Mouse (Mus musculus) frontal cortex, postnatal 25 days (tissue): ENCODE measurements at regions not wholly inside any gene's neighbourhood (a gene's known extent, or its start where the extent isn't known, plus 50 kb on each side); places are given as distances from the start of the nearest gene placed in this dataset.
"Not testable (repeated sequence)": the region's sequence is repeated elsewhere in the genome, so short reads cannot be mapped to it uniquely, and the experiment has no call there.

Source experiments
- DNase-seq, 2 experiments: peaks; one replicate each; pipeline ENCODE4 v3.0.0; 2022; ENCODE audit warnings: low spot score in 2 of 2

DNA sequence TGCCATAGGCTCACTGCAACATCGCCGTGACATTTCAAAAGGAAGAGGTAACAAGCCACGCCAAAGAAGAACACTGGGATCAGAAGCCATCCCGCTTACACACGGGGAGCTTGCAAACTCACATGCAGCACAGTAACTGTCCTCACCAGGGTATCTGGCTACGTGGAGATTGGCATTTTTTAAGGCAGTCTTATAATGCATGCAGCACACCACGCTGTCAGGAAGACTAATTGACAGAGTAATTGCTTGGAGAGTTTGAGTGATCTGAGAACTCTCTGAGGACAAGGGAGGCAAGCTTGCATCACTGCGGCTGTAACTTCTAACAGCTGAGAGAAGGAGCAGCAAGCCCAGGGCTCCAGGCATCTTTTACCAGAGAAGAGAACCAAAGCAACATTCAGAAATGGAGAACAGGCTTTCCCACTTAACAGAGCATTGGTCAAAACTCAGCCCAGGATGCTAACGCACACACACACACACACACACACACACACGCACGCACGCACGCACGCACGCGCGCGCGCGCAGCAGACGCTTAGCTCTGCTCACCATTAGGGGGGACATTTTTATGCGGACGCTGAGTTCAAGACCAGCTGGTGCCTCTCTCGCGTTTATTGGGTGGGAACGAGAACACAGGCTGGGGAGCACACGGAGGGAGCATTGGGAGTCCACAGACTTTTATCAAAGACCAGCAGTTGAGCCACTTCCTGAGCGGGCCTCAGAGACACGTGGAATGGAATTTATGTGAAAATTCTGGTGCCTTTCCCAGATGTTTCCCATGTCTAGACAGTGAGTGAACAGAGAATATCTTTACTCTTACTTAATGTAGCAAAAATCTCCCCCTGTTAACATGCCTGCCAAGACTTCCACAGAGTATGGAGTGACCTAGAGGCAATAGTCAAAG is 66.6 kb downstream of the 1700129C05Rik start:
- no peak for DNase-seq

DNA sequence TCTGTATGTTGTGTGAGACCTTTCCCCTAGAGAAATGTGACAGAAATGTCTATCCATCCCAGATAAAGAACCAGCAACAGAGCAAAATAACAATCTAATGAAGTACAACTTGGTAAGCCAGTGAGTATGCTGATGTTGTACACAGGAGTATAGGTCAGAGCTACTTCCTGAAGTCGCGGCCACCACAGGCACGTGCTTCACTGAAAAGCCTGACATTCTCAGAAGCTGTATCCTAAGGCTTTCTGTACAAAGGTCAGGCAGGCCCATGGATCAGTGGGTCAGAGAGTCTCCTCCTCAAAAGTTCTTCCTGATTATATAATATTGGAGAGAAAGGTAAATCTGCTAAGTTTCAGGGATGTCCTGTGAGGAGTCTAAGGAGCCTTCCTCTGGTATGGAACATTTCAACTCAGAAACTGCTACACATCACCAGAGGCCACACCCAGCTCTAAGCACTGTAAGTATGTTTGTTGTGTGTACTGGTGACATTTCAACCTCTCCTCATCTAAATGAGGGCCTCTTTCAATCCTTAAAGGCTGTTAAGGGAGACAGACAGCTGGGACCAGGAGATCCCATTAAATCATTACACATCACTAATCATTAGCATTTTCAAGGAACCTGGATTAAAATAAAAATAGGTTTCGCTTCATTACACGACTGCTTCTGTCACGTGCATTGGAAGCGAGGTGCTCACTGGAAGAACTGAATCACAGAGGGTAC is 70.2 kb downstream of the 1700129C05Rik start:
- no peak for DNase-seq

DNA sequence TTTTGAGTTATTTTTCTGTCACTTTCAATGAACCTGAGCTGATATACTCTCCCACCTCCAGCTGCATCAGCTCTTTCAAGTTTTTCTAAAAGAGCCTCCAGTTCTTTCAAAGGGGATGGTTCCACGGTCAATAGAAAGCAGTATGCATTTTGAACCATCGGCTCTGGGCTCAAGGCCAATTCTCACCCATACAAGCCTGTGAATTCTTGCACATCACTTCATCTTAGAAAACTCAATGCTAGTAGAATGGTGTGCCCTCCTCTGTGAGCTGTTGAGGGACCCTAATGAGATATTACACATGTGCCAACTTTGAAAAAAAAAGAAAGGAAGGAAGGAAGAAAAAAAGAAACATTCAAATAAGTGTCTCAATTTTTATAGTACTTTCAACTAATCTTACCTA is 72.6 kb downstream of the 1700129C05Rik start:
- no peak for DNase-seq

DNA sequence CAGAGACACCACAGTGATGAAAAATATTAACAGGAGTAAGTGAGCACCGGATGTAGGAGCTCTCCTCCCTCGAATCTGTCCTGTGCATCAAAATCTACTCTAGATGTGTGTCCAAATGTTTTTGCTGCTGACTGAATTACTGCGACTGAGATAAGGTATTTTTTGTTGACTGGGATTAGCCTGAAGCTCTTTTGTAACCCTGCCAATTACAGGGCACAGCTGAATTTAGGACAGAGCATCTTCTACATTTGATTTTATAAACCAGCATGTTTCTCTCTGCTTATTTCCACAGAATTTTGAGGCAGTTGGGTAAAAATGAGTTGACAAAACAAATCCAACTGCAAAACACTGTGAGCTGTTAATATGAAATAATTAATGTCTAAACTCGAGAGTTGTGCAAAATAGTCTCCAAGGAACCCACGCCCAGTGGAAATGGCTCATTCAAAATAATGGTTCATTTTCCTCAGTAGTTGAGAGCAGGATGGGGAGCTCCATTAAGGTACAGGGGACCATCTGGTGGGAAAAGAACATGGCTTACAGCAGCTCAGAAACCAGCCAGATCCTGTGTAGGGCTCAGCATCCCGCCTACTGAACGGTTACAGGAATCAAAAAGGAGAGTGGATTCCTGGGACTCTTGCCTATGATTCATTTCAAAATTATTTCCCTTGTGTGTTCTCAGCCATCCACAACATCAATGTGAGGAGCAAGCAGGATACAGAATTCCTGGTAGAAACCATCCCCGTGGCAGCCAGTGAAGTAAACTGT is 76.1 kb downstream of the 1700129C05Rik start:
- DNase-seq = no peak

DNA sequence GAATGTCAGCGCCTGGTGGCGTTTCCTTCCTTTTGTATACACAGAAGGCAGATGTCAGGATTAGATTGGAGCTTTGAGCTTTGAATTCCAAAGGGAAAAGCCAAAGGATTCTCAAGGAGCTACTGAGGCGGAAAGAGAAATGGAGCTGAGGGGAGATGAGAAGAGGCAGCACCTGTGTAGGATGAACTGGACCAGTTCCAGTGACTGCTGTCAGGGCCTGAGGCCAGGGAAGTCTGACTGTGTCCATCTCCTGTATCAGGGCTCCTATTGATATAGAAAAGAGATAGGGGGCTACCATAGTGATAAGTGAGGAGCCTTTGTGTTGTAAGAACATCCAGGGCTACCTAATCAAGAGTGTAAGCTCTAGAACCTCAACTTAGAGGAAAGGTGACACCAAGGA is 79.5 kb downstream of the 1700129C05Rik start:
- no peak for DNase-seq

DNA sequence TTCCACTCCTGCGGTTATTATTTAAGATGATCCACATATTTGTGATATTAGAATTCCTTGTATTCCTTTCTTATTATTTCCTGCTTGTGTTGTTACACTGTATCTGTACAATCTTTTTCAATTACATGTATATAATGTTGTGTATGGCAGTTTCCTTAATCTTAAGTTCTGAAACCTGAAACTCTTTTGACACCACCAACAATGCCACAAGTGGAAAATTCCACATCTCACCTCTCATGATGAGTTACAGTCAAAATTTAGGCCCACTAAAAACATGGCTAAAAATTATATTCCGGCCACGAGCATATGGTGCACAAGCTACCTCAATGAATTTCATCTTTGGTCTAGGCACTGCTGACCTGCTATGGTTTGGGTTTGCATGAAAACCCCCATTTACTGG is 85.9 kb downstream of the 1700129C05Rik start:
- DNase-seq = no peak

DNA sequence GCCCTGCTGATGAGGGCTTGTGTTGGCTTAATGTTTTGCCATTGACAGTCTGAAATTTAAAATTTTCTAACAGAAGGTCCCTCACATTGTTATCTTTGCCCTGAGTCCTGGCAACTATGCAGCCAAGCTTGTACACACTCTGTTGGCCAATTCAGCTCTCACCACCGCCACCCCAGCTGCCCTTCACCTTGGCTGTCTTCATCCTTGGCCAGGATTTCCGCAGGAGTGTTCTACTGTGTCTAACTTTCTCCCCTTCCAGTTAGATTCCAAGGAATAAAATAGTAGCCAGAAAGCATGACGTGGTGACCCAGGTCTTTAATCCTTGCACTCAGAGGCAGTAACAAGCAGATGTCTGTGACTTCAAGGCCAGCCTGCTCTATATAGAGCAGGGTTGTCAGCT is 87.4 kb downstream of the 1700129C05Rik start:
- DNase-seq = no peak

DNA sequence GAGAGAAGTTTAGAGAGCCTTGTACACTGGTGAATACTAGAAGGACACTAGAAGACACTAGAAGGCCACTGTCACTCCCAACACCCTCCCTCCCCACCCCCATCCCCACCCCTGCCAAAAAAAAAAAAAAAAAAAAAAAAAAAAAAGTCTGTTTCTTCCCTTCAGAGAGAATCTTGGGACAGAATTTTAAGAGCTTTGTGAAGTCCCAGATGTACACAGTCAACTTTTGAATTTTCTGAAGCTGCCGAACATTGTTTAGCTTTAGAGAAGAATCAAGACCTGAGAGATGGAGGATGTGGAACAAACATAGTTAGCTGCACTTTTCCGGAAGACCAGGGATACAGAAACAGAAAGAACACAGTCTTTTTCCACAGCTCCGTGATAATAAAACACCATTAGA is 90.3 kb downstream of the 1700129C05Rik start:
- no peak for DNase-seq

DNA sequence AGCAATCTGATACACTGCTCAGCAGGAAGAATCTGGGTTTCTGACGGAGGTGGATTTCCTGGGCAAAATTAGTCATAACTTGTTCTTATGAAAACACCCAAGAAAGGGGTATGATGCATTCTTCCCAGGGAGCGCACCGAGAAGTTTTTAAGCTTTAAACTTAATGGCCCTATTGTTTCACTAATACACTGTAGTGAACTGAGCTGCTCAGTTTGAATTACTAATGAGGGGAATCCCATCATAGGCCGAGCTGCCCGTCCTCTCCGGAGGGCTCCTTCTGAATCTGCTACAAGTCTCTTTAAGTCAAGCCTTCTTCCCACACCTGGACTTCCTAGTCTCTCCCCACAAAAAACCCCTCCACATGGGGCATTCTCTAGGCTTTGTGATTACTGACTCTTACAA is 91.2 kb downstream of the 1700129C05Rik start:
- DNase-seq = no peak

DNA sequence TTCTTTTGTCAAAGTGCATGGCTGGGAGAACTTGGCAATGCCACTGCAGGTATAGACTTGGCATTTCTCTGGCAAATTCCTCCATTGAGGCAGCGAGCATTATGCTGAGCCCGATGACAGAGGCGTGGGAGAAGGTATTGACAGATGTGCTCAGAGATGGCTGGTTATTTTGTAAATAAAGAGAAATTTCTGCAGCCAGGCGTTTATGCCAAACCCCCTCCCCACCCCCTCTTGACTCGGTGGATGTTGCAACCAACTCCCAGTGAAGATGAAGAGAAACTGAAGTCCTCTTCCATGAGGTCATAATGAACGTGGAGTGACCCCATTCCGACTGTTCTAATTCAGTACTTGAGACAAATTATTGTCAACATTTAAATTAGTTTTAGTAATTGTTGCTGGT is 97.0 kb downstream of the 1700129C05Rik start:
- no peak for DNase-seq

DNA sequence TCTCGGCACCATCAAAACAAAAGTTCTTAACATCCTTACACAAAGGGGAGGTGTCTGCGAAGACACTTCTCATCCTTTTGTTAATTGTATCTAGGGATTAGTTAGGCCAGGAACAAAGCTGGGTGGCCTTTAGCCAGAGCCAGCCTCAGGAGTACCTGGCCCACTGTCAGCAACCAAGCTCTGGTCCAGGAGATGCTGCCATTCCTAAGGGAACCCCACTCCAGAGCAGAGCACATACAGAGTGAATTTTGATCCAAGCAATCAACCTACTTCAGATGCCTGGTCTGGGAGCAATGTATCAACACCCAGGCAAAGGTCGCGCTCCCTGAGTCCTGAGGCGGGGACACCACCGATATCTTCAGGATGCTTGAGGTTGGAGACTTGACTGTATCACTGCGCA is 97.5 kb downstream of the 1700129C05Rik start:
- no peak for DNase-seq

DNA sequence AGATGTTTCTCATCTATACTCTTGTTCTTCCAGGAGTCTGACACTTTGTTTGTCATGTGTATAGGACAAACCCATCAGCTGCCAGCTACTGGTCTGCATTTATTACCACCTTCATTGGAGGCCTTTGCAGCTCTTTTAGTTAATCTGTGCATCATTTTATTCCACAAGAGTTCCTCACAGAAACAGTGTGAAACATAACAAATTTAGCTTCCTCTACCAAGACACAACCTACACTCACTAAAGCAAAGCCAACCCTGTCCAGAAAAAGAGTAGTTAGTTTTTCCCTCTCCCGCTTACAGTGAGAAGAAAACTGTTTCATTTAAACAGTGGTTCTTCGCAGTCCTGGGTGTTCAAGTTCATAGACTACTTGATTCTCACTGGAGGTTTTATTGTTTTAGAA is 100.5 kb downstream of the 1700129C05Rik start:
- DNase-seq = no peak

DNA sequence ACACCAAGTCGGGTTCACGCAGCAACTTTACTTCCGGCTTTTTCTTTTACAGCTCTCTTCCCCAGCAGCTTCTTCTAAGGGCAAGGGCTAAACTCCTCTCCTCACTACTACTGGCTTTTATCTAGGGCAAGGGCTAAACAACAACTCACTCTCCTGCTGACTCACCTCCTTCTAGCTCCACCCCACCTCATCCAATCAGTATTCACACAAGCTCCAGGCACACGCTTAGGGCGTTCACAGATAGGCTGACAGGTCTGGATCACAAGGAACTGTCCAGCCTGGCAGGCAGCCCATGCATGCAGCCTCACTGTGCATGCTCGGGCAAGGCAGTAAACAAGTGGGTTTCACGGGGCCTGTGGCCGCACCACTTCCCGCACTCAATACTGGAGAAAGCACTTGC is 116.9 kb downstream of the 1700129C05Rik start:
- DNase-seq = not testable (repeated sequence)

DNA sequence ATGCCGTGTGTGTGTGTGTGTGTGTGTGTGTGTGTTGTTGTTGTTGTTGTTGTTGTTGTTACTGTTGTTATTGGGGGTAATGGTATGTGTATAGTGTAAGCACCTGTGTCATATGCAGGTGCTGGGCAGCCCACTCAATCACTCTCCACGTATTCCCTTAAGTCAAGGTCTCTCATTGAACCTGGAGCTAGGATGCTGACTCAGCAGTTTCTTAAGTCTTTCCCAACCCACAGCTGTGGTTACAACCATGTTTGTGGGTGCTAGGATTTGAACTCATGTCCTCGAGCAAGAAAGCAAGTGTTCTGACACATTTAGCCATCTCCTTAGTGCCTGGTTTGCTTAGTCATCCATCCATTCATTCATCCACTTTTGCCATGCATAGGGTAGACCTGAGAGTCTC is 133.2 kb downstream of the 1700129C05Rik start:
- DNase-seq = no peak

DNA sequence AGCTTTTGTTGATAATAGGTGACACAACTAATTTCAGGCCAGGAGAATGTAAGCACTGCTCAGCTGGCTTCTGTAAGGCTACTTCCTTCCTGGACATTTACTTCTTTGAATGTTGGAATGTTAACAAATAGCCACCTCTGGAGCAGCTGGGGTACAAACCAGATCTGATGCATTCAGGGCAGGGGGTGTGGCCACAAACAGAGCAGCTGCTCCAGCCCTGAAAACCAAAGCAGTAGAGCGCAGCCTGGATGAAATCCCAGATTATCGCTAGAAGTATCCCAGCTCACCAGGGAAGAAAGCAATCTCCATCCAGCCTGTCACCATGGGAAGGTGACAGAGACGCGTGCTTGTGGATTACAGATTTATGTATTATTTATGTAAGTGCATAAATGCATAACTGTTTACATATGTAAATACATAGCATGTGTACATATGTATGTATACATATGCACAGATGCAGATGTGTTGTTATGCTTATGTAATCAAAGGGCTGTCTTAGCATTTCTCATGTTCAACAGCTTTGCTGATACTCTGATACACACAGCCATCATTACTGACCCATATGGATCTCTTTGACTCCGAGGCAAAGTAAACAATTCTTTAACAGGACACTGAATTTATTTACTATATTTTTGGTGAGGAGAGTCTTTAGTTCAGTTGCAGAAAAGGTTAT is 143.5 kb downstream of the 1700129C05Rik start:
- DNase-seq = no peak

DNA sequence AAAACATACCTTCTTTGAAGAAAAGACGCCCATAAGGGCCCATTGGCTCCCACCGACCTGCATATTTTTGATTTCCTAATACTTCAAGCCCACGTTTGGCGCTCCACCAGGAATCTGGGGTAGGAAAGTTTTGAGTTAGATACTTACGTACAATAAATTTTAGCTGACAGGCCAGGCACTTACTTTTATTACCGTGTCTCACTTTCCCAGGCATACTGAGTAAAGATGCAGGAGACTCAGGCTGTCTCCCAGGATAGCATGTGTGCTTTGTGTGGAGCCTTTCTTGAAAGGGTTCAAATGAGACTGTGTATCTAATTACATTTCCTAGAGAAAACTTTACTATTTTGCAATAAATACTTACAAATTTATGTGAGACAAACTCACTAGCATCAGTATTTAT is 147.7 kb downstream of the 1700129C05Rik start:
- no peak for DNase-seq

DNA sequence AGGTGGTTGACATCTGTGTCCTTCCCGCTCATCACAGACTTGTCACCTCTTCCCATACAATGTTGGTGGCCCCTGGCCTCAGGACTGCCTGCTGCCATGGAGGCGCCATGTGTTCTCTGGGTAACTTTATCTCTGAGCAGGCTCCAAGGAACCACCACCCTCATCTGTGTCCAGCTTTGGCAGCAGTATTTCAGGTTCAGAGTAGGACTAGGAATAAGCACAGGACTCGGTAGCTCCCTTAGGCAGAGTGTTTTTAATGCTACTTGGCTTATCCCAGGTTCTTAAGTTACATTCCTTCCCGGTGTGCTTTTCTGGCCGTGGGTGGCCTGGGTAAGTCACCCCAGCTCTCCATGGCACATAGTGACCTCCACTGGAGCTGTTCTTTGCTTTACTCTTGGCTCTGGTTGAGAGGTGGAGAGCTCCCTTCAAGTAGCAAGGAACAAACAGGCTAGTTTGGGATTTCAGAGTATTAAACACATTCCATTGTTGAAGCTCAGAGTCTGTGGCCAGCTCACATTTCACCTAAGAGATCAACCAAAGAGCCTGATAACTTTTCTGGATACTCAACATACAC is 153.0 kb downstream of the 1700129C05Rik start:
- no peak for DNase-seq

DNA sequence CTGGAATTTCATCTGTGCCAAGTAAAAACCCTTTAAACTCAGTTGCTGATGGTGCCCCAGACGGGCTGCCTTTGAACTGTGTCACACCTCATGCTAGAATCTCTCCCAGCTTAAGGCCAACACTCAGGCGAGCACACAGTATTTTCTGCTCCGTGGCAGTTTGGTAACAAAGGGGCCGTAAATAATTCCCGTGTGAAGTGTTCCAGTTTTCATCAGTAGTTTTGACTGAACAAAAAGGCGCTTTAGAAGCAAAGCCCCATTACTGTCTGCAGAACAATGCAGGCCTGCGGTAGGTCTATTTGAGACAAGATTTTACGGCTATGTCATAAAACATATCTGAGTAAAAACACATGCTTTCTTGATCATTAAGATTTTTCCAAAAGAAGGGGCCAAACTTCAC is 155.0 kb downstream of the 1700129C05Rik start:
- no peak for DNase-seq

DNA sequence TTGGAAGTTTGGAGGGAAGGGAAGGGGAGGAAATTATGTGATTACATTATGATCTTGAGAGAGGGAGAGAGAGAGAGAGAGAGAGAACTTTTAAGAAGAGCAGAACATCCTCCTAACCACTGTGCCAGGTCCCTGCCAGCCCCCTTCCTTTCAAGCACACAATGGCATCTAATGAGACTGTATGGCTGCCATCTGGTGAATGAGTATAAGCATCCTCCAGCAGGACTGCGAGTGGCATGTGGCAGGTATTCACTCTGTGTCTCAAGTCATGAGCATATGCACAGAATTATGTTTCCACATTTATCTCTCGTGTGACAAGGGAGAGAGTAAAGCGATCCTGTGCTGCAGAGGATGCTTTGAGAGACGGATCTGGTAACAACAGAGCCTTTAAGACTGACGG is 156.9 kb downstream of the 1700129C05Rik start:
- DNase-seq = no peak

DNA sequence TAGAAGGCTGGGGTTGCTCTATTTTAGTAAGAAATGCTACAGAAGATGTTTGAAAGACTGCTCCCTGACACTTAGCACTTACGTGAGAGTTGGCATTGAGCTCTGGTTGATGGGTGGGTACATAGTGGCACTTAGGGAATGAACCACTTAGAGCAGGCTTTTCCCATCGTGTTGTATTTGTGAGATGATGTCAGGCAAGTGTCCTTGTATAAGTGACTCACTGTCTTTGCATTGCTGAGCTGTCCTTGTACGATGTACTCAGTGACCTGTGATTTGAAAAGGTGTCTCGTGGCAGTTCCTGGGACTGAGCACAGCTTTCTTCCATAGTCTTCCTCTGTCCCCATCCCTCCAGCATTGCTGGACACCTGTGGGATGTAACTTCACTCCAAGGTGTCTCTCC is 165.9 kb downstream of the 1700129C05Rik start:
- DNase-seq = no peak

DNA sequence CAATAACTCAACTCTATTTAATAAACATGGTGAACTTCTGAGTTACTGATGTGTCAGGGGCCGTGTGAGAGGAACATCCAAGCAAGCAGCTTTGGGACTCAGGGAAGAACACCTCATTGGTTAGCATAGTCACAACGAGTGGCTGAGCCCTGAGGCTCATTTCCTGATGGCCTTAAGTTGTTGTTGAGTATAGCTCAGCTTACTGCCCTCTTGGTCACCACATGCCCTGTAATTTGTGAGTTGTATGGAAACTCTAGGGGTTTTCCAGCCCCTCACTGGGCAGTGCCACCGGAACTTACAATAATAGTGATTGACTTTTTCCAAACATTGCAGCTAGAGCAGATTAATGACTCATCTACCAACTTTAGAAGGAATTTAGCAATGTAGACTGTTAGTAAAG is 173.4 kb downstream of the 1700129C05Rik start:
- DNase-seq = no peak

DNA sequence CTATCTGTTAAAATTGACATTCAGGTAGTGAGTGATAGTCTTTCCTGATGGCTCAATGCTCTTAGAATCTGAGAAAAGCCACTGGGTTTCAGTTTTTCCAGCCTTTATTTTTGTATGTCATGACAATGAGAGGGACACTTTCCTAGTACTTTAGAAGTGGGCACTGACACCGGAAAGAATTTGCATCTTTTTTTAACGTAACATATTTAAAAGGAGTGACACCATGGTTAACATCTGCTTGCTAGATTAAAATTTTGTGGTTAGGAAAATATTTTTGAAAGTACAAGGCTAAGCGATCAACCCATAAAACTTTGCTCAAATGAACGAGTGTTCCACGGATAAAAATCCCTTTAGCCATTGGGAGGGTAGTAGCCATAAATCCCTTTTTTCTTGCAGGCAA is 174.7 kb downstream of the 1700129C05Rik start:
- DNase-seq = no peak
